Mouse (Mus musculus) kidney, adult 2 months (tissue): ENCODE results near the gene Osm. TPM values are rescaled to one million over a fixed set of nuclear protein-coding genes. Genes with fewer than 3 reads are reported as not detected.

ENCODE experiments used
- DNase-seq: peaks from one replicate; pipeline ENCODE4 v3.0.0; 2021
- H3K27ac ChIP-seq: fragments of 200-500 bp; 2 replicates; pipeline ENCODE4 v1.5.1; 2012; ENCODE audit warnings: low read depth, low read length, control low read depth, inconsistent platforms; ENCODE audit not compliant: insufficient read depth
- H3K27me3 ChIP-seq: fragments of 200-500 bp; replicated peaks from 2 replicates; pipeline ENCODE4 v1.6.1; 2012; ENCODE audit warnings: mild to moderate bottlenecking, moderate library complexity, low read length, inconsistent platforms; ENCODE audit not compliant: control insufficient read depth, insufficient read depth
- H3K36me3 ChIP-seq: fragments of 200-500 bp; 2 replicates; pipeline ENCODE4 v1.6.1; 2012; ENCODE audit warnings: mild to moderate bottlenecking, moderate library complexity, low read length, inconsistent platforms; ENCODE audit not compliant: control insufficient read depth, insufficient read depth
- H3K4me1 ChIP-seq: fragments of 200-500 bp; 2 replicates; pipeline ENCODE4 v1.6.1; 2011; ENCODE audit warnings: low read length; ENCODE audit not compliant: control insufficient read depth, insufficient read depth
- H3K4me3 ChIP-seq: fragments of 200-500 bp; 2 replicates; pipeline ENCODE4 v1.5.1; 2011; ENCODE audit warnings: mild to moderate bottlenecking, low read depth, low read length, control low read depth; ENCODE audit not compliant: insufficient read depth
- CTCF ChIP-seq: fragments of 200-500 bp; conservative IDR thresholded peaks from 2 replicates; pipeline ENCODE4 v1.5.1; 2011; ENCODE audit warnings: low read depth, mild to moderate bottlenecking, control low read depth, low read length, moderate library complexity, mixed read lengths; ENCODE audit not compliant: insufficient read depth, insufficient read length
- POLR2A ChIP-seq: fragments of 200-500 bp; IDR thresholded peaks from one replicate; pipeline ENCODE4 v1.6.1; 2011; ENCODE audit warnings: low read depth, low read length, control low read depth
- WGBS: fragments of 180-500 bp; shearing (Covaris S2); methylation state at CpG from one replicate; pipeline ENCODE4 v1.1.7; 2018; 5-methylcytosine and 5-hydroxymethylcytosine counted together
- polyA plus RNA-seq: library from polyadenylated mRNA; depleted of rRNA; stranded (reverse); fragments of >200 nt; gene quantifications from 2 replicates; pipeline ENCODE4 v1.2.3, GENCODE M21; 2012

Gene Osm
- polyA plus RNA-seq, 1 experiment = 0.20 TPM

DNA sequence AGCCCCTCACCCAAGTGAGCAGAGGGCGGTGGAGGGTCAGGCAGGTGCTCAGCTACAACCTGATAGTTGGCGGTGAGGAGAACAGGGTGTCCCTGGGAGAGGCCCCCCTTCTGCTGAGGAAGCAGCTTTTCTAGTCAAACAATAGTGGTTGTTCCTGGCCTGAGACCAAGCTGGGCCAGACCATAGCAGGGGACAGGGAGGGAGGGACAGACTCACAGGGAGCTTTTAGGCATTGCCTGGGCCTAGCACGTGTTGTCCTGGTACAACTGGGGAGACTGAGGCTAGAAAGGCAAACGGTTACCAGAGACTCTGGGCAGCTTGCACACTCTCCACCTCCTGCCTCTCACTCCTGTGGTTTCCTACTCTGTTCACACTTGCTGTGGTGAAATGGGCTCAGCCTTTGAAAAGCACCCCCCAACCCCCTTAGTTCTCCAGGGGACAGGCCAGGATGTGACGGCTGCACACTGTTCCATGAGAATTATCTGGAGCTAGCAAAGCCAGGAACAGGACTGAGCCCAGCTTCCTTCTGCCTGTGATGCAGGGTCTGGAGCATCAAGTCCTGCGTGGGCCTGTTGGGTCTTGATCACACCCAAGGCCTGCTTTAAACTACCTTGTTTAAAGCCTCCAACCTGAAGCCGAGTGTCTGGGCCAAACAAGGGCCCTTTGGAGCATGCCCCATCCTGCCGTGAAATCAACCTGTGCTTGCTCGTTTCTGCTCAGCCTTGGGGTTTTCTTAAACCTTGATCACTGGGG is 19.8 kb upstream of the Osm start:
- TF ChIP-seq CTCF = no peak
- Histone ChIP-seq H3K36me3 (peaks cover 3% of the 10 kb centered on the region; the same call in 1 of the 2 replicates), H3K27ac (peak overlapping the region; percentile 70), H3K27me3 (no peaks in the 10 kb centered on the region), H3K4me3 (no peak overlapping the region), H3K4me1 (peaks cover 19% of the 10 kb centered on the region)
- DNase-seq = peak; percentile 90
- 47% methylated on average over 9 of the region's 9 CpGs for WGBS

DNA sequence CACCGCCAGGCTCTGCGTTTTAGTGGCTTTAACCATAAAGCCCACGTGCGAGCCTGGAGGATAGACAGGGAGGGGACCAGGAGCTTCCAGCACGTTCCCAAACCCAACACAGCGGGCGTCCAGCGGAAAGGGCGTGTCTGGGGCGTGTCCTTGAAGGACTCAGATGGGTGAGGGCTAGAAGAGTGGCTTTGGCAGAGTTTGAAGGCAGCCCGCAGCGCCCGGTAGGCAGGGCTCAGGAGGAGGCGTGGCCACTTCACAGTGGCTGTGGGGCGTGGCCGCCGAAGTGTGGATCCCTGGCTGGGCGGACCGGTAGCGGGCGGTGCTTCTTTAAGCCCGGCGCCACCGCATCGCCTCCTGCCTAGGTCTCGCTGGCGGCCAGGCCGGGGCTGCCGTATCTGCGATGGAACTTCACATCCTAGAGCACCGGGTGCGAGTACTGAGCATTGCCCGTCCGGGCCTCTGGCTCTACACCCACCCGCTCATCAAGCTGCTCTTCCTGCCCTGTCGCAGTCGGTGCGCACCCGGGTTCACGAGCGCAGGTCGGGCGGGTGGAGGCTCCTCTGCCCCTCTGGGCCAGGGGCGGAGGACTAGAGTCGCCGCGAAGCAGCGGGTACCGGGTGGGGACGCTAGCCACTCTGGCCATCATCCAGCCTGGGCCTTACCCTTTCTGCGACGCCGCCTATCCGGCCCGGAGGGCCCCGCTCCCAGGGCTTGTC is 18.1 kb upstream of the Osm start, which contains the start of gene Castor1:
Gene Castor1 (plus strand): TSS at position 312 of the 716 bp plus-strand sequence.
- Histone ChIP-seq H3K27ac (peak within 1 kb of the TSS; percentile 58), H3K4me1 (peaks cover 19% of the 10 kb centered on the region), H3K27me3 (no peaks in the 10 kb centered on the region), H3K36me3 (peaks cover 3% of the 10 kb centered on the region; the same call in 1 of the 2 replicates), H3K4me3 (peak within 1 kb of the TSS; percentile 67)
- 2% methylated on average over 56 of the region's 56 CpGs for WGBS
- TF ChIP-seq CTCF (no peak), POLR2A (peak; percentile 30)
- DNase-seq = peak; percentile 99

DNA sequence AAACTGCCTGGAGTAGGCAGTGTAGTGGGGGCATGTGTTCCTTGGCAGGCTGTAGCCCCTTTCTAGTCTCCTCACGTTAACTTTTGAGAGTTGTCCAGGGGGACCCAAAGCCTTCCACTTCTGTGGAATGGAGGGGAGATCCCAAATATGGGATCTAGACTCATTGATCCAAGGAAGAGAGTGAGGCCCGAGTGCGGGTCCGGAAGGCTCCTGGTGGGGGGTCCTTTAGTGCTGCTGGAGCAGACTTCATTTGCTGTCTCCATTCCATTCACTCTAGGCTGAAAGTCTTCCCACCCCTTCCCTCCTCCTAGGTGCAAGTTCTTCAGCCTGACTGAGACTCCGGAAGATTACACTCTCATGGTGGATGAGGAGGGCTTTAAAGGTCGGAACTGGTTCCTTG is 17.6 kb upstream of the Osm start:
- TF ChIP-seq POLR2A (no peak), CTCF (no peak)
- Histone ChIP-seq H3K4me3 (peak overlapping the region; percentile 67), H3K36me3 (peaks cover 3% of the 10 kb centered on the region; the same call in 1 of the 2 replicates), H3K4me1 (peaks cover 19% of the 10 kb centered on the region), H3K27ac (peak overlapping the region; percentile 58; the same call in 1 of the 2 replicates), H3K27me3 (no peaks in the 10 kb centered on the region)
- WGBS = 16% methylated on average over 6 of the region's 6 CpGs
- DNase-seq = no peak

DNA sequence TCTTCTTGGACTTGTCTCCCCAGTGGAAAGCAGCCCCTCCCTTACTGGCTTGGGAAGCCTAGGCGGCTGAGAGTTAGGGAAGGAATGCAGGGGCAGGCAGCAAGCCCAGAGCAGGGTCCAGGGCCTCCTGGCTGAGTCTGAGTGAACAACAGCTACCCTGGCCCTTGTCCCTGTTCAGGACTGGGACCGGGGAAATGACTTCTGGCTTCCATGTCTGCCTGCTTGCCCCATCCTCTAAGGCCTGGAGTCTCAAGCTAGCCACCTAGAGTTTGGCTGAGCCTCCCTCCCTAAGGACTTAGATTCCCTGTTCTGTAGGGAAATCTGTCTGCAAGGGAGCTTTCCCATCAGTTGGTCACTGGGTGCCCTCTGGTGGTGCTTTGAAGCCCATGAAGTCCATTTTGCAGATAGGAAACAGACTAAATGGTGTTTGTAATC is 16.9 kb upstream of the Osm start:
- peaks cover 3% of the 10 kb centered on the region; the same call in 1 of the 2 replicates for H3K36me3 ChIP-seq
- WGBS = 0% methylated on average over 2 of the region's 2 CpGs
- no peak overlapping the region for H3K4me3 ChIP-seq
- no peak overlapping the region for H3K27ac ChIP-seq
- TF ChIP-seq CTCF = peak; percentile 97
- TF ChIP-seq POLR2A = no peak
- no peaks in the 10 kb centered on the region for H3K27me3 ChIP-seq
- H3K4me1 ChIP-seq = peaks cover 19% of the 10 kb centered on the region
- peak; percentile 93 for DNase-seq

DNA sequence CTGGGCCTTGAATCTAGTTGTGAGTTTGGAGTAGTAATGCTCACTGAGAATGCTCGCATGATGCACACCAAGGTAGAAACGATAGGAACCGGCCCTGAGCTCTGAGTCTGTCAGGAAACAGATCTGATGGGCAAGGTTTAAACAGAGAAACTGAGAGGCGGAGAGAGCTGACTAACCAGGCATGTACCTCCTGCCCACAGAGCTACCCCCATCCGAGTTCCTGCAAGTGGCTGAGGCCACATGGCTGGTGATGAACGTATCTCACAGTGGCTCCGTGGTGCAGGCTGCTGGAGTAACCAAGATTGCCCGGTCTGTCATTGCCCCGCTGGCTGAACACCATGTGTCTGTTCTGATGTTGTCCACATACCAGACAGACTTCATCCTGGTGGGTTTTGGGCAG is 16.3 kb upstream of the Osm start:
- no peak overlapping the region for H3K4me3 ChIP-seq
- H3K27ac ChIP-seq = no peak overlapping the region
- H3K27me3 ChIP-seq = no peaks in the 10 kb centered on the region
- no peak for DNase-seq
- WGBS = 56% methylated on average over 9 of the region's 9 CpGs
- TF ChIP-seq CTCF (no peak), POLR2A (no peak)
- H3K36me3 ChIP-seq = peaks cover 3% of the 10 kb centered on the region; the same call in 1 of the 2 replicates
- H3K4me1 ChIP-seq = peaks cover 19% of the 10 kb centered on the region

DNA sequence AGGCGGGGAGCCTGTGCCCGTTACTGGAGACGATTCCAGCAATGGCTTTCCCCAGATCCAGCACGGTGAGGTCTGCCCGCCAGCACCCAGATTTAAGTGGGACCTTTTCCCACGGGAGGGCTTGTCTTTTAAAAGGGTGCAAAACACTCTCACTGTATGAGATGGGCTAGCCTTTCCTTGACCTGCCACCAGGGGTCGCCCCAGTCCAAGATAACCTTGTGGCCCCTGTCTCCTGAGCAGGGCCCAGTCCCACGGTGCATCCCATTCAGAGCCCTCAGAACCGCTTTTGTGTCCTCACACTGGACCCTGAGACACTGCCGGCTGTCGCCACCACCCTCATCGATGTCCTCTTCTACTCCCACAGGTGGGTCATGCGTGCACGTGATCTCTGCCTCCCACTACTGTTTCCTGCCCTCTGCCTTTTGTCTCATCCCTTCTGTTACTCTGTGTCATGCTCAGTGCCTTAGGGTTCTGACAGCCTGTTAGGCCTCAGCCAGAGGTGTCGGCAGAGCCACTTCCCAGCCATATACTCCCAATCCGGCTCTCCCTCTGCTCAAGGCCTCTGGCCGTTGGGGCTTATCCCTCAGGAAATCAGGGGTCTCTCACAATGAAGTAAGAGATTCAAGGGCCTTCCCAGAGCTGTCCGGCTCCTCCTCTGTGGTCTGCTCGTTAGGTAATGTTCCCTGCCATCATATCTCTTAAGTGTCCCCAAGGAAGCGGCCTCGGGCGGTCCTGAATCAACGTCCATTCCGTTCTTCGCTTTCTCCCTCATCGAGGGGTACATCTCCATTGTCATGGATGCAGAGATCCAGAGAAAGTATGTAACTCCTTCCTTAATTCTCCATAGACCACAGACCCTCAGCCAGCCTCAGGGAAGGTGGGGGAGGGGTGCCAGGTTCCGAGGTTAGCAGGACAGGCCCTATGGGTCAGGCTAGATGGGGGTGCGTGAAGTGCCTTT is 15.5 kb upstream of the Osm start:
- peak; percentile 81 for DNase-seq
- 60% methylated on average over 28 of the region's 28 CpGs for WGBS
- no peak overlapping the region for H3K27ac ChIP-seq
- H3K27me3 ChIP-seq = no peaks in the 10 kb centered on the region
- H3K4me3 ChIP-seq = no peak overlapping the region
- H3K4me1 ChIP-seq = peaks cover 15% of the 10 kb centered on the region
- TF ChIP-seq POLR2A (no peak), CTCF (peak; percentile 92)
- no peaks in the 10 kb centered on the region for H3K36me3 ChIP-seq
